Mouse (Mus musculus): ENCODE measurements around the gene Ywhag. TPM values are rescaled to one million over a fixed set of nuclear protein-coding genes. Genes with fewer than 3 reads are reported as not detected.

Ywhag gene
- polyA plus RNA-seq, 1 experiment from 2014 or later: 89.4 TPM

GRCm38 (mm10) chr5:135942710-135943109, 8.3 kb upstream of the Ywhag start:
- Histone ChIP-seq H3K4me1 (replicated peaks; ENCODE audit: insufficient read depth, low read length) (no peaks in the 10 kb centered on the region), H3K36me3 (ENCODE audit: insufficient read depth, low read length) (no peaks in the 10 kb centered on the region), H3K4me2 (ENCODE audit: low read length) (no peak overlapping the region), H3K27me3 (ENCODE audit: insufficient read depth, low read length) (no peaks in the 10 kb centered on the region), H3K4me3 (replicated peaks; ENCODE audit: low read depth, low read length) (no peak overlapping the region), H3K9ac (ENCODE audit: low read depth, low read length) (no peak overlapping the region), H3K27ac (no peak overlapping the region), H3K9me3 (replicated peaks; ENCODE audit: low read length) (no peaks in the 10 kb centered on the region)
- 66% methylated on average over 6 of the region's 6 CpGs for WGBS
- ATAC-seq (replicated peaks; ENCODE audit: low FRiP score, low read depth) (no peak), DNase-seq (ENCODE audit: low spot score) (no peak)
- TF ChIP-seq CTCF (IDR thresholded peaks at IDR 0.05; ENCODE audit: low read depth): no peak

- DNase-seq (ENCODE audit: low spot score): no peak
- H3K4me3 ChIP-seq (replicated peaks; ENCODE audit: low read depth, low read length): no peak overlapping the region
- no peaks in the 10 kb centered on the region for H3K4me1 ChIP-seq (replicated peaks; ENCODE audit: insufficient read depth, low read length)
- no peak overlapping the region for H3K9ac ChIP-seq (ENCODE audit: low read depth, low read length)
- no peak overlapping the region for H3K27ac ChIP-seq
- no peaks in the 10 kb centered on the region for H3K9me3 ChIP-seq (replicated peaks; ENCODE audit: low read length)
- no peak for ATAC-seq (replicated peaks; ENCODE audit: low FRiP score, low read depth)
- no peaks in the 10 kb centered on the region for H3K27me3 ChIP-seq (ENCODE audit: insufficient read depth, low read length)
- WGBS: 36% methylated on average over 5 of the region's 5 CpGs
- H3K4me2 ChIP-seq (ENCODE audit: low read length): no peak overlapping the region
- H3K36me3 ChIP-seq (ENCODE audit: insufficient read depth, low read length): no peaks in the 10 kb centered on the region
- TF ChIP-seq CTCF (IDR thresholded peaks at IDR 0.05; ENCODE audit: low read depth): no peak
Observed at GRCm38 (mm10) chr5:135940587-135940986, 6.2 kb upstream of the Ywhag start.

- DNase-seq (ENCODE audit: low spot score) (no peak), ATAC-seq (replicated peaks; ENCODE audit: low FRiP score, low read depth) (no peak)
- no peak overlapping the region for H3K27ac ChIP-seq
- H3K27me3 ChIP-seq (ENCODE audit: insufficient read depth, low read length): no peaks in the 10 kb centered on the region
- no peak overlapping the region for H3K9ac ChIP-seq (ENCODE audit: low read depth, low read length)
- TF ChIP-seq CTCF (IDR thresholded peaks at IDR 0.05; ENCODE audit: low read depth): no peak
- H3K4me3 ChIP-seq (replicated peaks; ENCODE audit: low read depth, low read length): no peak overlapping the region
- 82% methylated on average over 6 of the region's 6 CpGs for WGBS
- H3K4me2 ChIP-seq (ENCODE audit: low read length): no peak overlapping the region
- H3K36me3 ChIP-seq (ENCODE audit: insufficient read depth, low read length): peaks cover 7% of the 10 kb centered on the region; the same call in 1 of the 2 replicates
- H3K4me1 ChIP-seq (replicated peaks; ENCODE audit: insufficient read depth, low read length): 0 out of 2 replicates have a peak, but pooled peaks cover 3% of the 10 kb centered on the region
- no peaks in the 10 kb centered on the region for H3K9me3 ChIP-seq (replicated peaks; ENCODE audit: low read length)
Observed at GRCm38 (mm10) chr5:135935641-135936190, 1.3 kb upstream of the Ywhag start.

GRCm38 (mm10) chr5:135935176-135935523, 734 bp upstream of the Ywhag start:
- WGBS: 54% methylated on average over 7 of the region's 7 CpGs

GRCm38 (mm10) chr5:135933900-135934441, 445 bp downstream of the Ywhag start:
- DNase-seq (ENCODE audit: low spot score): peak; percentile 62
- Histone ChIP-seq H3K36me3 (ENCODE audit: insufficient read depth, low read length) (peaks cover 17% of the 10 kb centered on the region), H3K4me2 (ENCODE audit: low read length) (peak overlapping the region; percentile 69), H3K4me3 (replicated peaks; ENCODE audit: low read depth, low read length) (peak overlapping the region; percentile 83), H3K9ac (ENCODE audit: low read depth, low read length) (peak overlapping the region; percentile 69), H3K27me3 (ENCODE audit: insufficient read depth, low read length) (no peaks in the 10 kb centered on the region), H3K9me3 (replicated peaks; ENCODE audit: low read length) (no peaks in the 10 kb centered on the region), H3K4me1 (replicated peaks; ENCODE audit: insufficient read depth, low read length) (0 out of 2 replicates have a peak, but pooled peaks cover 3% of the 10 kb centered on the region), H3K27ac (peak overlapping the region; percentile 98)
- peak; percentile 50 for ATAC-seq (replicated peaks; ENCODE audit: low FRiP score, low read depth)
- under 1% methylated on average over 35 of the region's 35 CpGs for WGBS
- TF ChIP-seq CTCF (IDR thresholded peaks at IDR 0.05; ENCODE audit: low read depth): 0 out of 2 replicates have a peak, but pooled peaks have one; percentile 4

More at GRCm38 (mm10) chr5:135935176-135935523, 734 bp upstream of the Ywhag start:
- Histone ChIP-seq H3K27me3 (ENCODE audit: insufficient read depth, low read length) (no peaks in the 10 kb centered on the region), H3K27ac (peak overlapping the region; percentile 98), H3K9me3 (replicated peaks; ENCODE audit: low read length) (no peaks in the 10 kb centered on the region), H3K4me2 (ENCODE audit: low read length) (peak overlapping the region; percentile 69), H3K9ac (ENCODE audit: low read depth, low read length) (no peak overlapping the region), H3K4me3 (replicated peaks; ENCODE audit: low read depth, low read length) (peak overlapping the region; percentile 83; the same call in 1 of the 2 replicates), H3K4me1 (replicated peaks; ENCODE audit: insufficient read depth, low read length) (0 out of 2 replicates have a peak, but pooled peaks cover 3% of the 10 kb centered on the region), H3K36me3 (ENCODE audit: insufficient read depth, low read length) (peaks cover 7% of the 10 kb centered on the region)
- TF ChIP-seq CTCF (IDR thresholded peaks at IDR 0.05; ENCODE audit: low read depth): no peak
- peak; percentile 34 for ATAC-seq (replicated peaks; ENCODE audit: low FRiP score, low read depth)
- no peak for DNase-seq (ENCODE audit: low spot score)

- no peak for TF ChIP-seq CTCF (IDR thresholded peaks at IDR 0.05; ENCODE audit: low read depth)
- DNase-seq (ENCODE audit: low spot score): no peak
- WGBS: 4% methylated on average over 12 of the region's 12 CpGs
Observed at GRCm38 (mm10) chr5:135933222-135933899, 1.1 kb downstream of the Ywhag start.

More at GRCm38 (mm10) chr5:135933222-135933899, 1.1 kb downstream of the Ywhag start:
- Histone ChIP-seq H3K4me3 (replicated peaks; ENCODE audit: low read depth, low read length) (peak overlapping the region; percentile 83), H3K4me2 (ENCODE audit: low read length) (peak overlapping the region; percentile 69), H3K27ac (peak overlapping the region; percentile 98), H3K4me1 (replicated peaks; ENCODE audit: insufficient read depth, low read length) (0 out of 2 replicates have a peak, but pooled peaks cover 3% of the 10 kb centered on the region), H3K36me3 (ENCODE audit: insufficient read depth, low read length) (peaks cover 17% of the 10 kb centered on the region), H3K9me3 (replicated peaks; ENCODE audit: low read length) (no peaks in the 10 kb centered on the region), H3K27me3 (ENCODE audit: insufficient read depth, low read length) (no peaks in the 10 kb centered on the region), H3K9ac (ENCODE audit: low read depth, low read length) (peak overlapping the region; percentile 69)
- no peak for ATAC-seq (replicated peaks; ENCODE audit: low FRiP score, low read depth)

Measured in kidney, postnatal 0 days (tissue).